Mouse (Mus musculus): ENCODE data around the gene Tmem190. TPM values are rescaled to one million over a fixed set of nuclear protein-coding genes. Genes with fewer than 3 reads are reported as not detected.
A peak's percentile ranks its signal among the peaks of the same experiment; 100 is the strongest.
"Not testable (repeated sequence)": the region's sequence is repeated elsewhere in the genome, so short reads cannot be mapped to it uniquely, and the experiment has no call there.

The Tmem190 gene
- polyA plus RNA-seq, 1 experiment, result not detected

- H3K27ac ChIP-seq (replicated peaks; ENCODE audit: low read depth, low read length), result no peak within 1 kb of the TSS
Measured at GRCm38 (mm10) chr7:4789436-4789935, 6.7 kb downstream of the Tmem190 start, which contains the start of gene Tmem238. Gene Tmem238, minus strand, starts transcription at chr7:4789656.

GRCm38 (mm10) chr7:4792278-4793212, 9.8 kb downstream of the Tmem190 start, which contains the start of gene Rpl28:
Gene Rpl28, plus strand, starts transcription at chr7:4792874.
- H3K4me1 ChIP-seq (ENCODE audit: control insufficient read depth, insufficient read depth, insufficient read length, low read length), result no peaks in the 10 kb centered on the region
- H3K27ac ChIP-seq (replicated peaks; ENCODE audit: low read depth, low read length), result peak within 1 kb of the TSS; percentile 89
- H3K4me3 ChIP-seq (ENCODE audit: insufficient read depth, low read depth, low read length), result peak within 1 kb of the TSS; percentile 75

More at GRCm38 (mm10) chr7:4789436-4789935, 6.7 kb downstream of the Tmem190 start, which contains the start of gene Tmem238:
- no peaks in the 10 kb centered on the region for H3K4me1 ChIP-seq (ENCODE audit: control insufficient read depth, insufficient read depth, insufficient read length, low read length)
- peak within 1 kb of the TSS; percentile 82 for H3K4me3 ChIP-seq (ENCODE audit: insufficient read depth, low read depth, low read length)

DNA sequence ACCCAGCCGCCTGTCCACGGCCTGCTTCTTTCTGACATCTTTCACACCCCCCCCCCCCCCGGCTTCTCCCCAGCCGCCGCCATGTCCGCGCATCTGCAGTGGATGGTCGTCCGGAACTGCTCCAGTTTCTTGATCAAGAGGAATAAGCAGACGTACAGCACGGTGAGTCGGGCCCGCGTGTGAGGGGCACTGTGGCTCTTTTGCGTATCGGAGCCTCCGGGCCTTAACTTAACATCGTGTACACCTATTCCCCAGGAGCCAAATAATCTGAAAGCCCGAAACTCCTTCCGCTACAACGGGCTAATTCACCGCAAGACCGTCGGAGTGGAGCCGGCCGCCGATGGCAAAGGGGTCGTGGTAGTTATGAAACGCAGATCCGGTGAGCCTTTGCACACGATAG, 10.5 kb downstream of the Tmem190 start:
- Histone ChIP-seq H3K27ac (replicated peaks; ENCODE audit: low read depth, low read length) (peak overlapping the region; percentile 86), H3K4me3 (ENCODE audit: insufficient read depth, low read depth, low read length) (peak overlapping the region; percentile 75)
- not testable (repeated sequence) for H3K4me1 ChIP-seq (ENCODE audit: control insufficient read depth, insufficient read depth, insufficient read length, low read length)

DNA sequence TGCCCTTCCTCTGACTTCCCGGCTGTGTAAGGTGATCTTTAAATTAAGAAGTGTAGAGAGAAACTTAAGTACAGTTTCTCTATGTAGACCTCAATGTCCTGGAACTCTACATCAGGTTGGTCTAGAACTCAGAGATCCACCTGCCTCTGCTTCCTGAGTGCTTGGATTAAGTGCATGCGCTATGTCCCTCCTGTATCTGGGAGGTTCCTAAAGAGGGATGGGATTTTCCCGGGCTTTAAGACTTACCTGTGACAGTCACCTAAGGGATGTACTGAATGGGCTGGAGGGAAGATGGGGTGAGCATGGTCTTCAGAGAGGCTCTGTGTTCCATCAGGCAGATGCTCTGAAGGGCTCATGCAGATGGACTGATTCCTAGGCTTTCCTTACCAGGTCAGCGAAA, 10.9 kb downstream of the Tmem190 start:
- H3K27ac ChIP-seq (replicated peaks; ENCODE audit: low read depth, low read length), result no peak overlapping the region
- no peaks in the 10 kb centered on the region for H3K4me1 ChIP-seq (ENCODE audit: control insufficient read depth, insufficient read depth, insufficient read length, low read length)
- peak overlapping the region; percentile 75 for H3K4me3 ChIP-seq (ENCODE audit: insufficient read depth, low read depth, low read length)

- Histone ChIP-seq H3K4me3 (ENCODE audit: insufficient read depth, low read depth, low read length) (0 out of 2 replicates have a peak overlapping the region, but pooled peaks have one; percentile 11), H3K4me1 (ENCODE audit: control insufficient read depth, insufficient read depth, insufficient read length, low read length) (no peaks in the 10 kb centered on the region), H3K27ac (replicated peaks; ENCODE audit: low read depth, low read length) (no peak overlapping the region)
Measured at GRCm38 (mm10) chr7:4794631-4795168, 12.0 kb downstream of the Tmem190 start.

GRCm38 (mm10) chr7:4795767-4796433, 13.2 kb downstream of the Tmem190 start:
- Histone ChIP-seq H3K4me1 (ENCODE audit: control insufficient read depth, insufficient read depth, insufficient read length, low read length) (no peaks in the 10 kb centered on the region), H3K4me3 (ENCODE audit: insufficient read depth, low read depth, low read length) (no peak overlapping the region), H3K27ac (replicated peaks; ENCODE audit: low read depth, low read length) (no peak overlapping the region)

DNA sequence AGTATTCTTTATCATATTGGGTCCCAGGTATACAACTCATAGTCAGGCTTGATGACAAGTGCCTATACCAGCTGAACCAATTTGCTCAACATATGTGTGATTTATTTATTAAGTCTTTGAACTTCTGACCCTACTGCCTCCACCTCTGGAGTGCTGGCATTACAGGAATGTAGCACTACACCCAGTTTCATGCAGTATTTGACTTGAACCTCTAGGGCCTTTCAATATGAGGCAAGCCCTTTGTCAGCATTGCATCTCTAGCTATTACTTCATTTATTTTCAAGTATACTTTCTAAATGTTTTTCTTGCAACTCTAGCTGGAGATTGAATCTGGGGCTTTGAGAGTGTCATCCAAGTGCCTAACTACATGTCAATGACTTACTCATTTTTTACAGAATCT, 19.5 kb downstream of the Tmem190 start:
- H3K4me3 ChIP-seq (ENCODE audit: insufficient read depth, low read depth, low read length), result no peak overlapping the region
- H3K27ac ChIP-seq (replicated peaks; ENCODE audit: low read depth, low read length), result no peak overlapping the region
- no peaks in the 10 kb centered on the region; the same call in 1 of the 2 replicates for H3K4me1 ChIP-seq (ENCODE audit: control insufficient read depth, insufficient read depth, insufficient read length, low read length)

- Histone ChIP-seq H3K27ac (replicated peaks; ENCODE audit: low read depth, low read length) (no peak overlapping the region), H3K4me3 (ENCODE audit: insufficient read depth, low read depth, low read length) (no peak overlapping the region), H3K4me1 (ENCODE audit: control insufficient read depth, insufficient read depth, insufficient read length, low read length) (peaks cover 3% of the 10 kb centered on the region; the same call in 1 of the 2 replicates)
Measured at GRCm38 (mm10) chr7:4806716-4807115, 24.0 kb downstream of the Tmem190 start.

DNA sequence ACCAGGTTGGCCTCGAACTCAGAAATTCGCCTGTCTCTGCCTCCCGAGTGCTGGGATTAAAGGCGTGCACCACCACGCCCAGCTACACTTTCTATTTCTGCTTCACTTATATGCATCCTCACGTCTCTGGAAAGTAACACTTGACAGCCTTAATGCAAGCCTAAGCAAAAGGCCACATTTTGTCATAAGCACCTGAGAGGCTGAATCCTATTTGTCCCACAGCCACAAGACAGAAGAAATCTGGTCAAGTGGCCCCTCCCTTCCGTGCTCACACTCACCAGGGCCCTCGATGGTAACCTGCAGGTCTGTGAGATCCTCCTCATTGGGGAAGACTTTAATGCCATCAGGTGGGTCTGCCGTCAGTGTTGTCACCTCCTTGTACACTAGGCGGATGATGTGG, 28.4 kb downstream of the Tmem190 start:
- H3K4me1 ChIP-seq (ENCODE audit: control insufficient read depth, insufficient read depth, insufficient read length, low read length); H3K27ac ChIP-seq (replicated peaks; ENCODE audit: low read depth, low read length): not testable (repeated sequence)
- peak overlapping the region; percentile 76 for H3K4me3 ChIP-seq (ENCODE audit: insufficient read depth, low read depth, low read length)

DNA sequence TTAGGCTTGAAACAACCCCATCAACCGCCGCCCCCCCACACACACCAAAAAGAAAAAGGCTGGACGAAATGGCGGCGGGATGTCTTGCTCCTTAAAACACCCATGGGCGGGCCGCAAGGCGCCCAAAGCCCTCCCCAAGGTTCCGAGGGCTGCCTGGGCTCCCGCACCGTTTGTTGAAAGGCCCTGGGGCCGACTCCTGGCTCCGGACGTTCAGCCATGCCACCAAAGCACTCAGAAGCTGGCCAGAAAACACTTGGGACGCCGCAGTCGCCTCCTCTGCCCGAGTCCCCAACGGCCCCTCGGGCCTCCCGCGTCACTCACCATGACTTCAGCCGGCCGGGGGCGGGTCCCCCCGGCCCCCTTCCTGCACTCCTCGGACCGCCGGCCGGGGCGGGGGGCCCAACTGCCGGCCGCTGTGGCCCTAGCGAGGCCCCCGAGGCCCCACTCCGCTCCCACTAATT, 29.1 kb downstream of the Tmem190 start:
- H3K27ac ChIP-seq (replicated peaks; ENCODE audit: low read depth, low read length), result peak overlapping the region; percentile 60
- H3K4me1 ChIP-seq (ENCODE audit: control insufficient read depth, insufficient read depth, insufficient read length, low read length), result 0 out of 2 replicates have a peak, but pooled peaks cover 3% of the 10 kb centered on the region
- peak overlapping the region; percentile 76 for H3K4me3 ChIP-seq (ENCODE audit: insufficient read depth, low read depth, low read length)

DNA sequence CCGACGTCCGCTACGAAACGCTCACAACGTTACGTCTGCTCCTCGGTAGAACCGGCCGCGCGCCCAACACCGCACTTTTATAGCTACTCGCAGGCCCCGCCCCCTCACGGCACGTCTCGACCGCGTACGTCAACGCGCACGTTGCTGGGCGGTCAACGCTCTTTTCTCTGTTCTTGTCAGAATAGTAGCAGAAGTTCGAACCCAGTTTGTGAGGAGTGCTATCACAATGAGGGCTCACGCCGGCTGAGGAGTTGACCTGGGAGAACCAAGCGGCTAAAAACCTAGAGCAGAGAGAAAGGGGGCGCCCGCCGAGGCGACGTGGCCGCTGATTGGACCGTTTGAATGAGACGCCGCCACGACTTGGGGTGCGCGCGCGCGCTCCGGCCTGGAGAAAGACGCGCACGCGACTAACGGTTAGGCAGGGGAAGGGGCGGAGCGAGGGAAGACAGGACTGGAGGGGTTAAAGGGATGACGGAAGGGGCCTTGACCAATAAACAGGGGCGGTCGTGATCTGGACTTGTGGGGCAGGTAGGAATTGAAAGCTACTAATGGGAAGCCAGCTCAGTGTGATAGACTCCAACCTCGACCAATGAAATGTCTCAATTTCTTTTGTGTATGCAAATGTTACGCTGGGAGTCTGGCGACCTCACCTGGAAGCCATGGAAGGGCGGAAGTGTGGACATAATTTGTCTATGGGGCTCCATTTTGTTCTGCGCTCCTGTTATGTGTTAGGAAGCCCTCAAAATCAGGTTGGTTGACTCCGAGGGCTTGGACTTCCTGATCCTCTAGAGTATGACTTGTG, 29.8 kb downstream of the Tmem190 start, which contains the start of gene Ube2s:
Ube2s (minus strand) TSS at position 288 of the 802 bp plus-strand sequence.
- H3K4me1 ChIP-seq (ENCODE audit: control insufficient read depth, insufficient read depth, insufficient read length, low read length), result 0 out of 2 replicates have a peak, but pooled peaks cover 3% of the 10 kb centered on the region
- peak within 1 kb of the TSS; percentile 76 for H3K4me3 ChIP-seq (ENCODE audit: insufficient read depth, low read depth, low read length)
- H3K27ac ChIP-seq (replicated peaks; ENCODE audit: low read depth, low read length), result peak within 1 kb of the TSS; percentile 96

DNA sequence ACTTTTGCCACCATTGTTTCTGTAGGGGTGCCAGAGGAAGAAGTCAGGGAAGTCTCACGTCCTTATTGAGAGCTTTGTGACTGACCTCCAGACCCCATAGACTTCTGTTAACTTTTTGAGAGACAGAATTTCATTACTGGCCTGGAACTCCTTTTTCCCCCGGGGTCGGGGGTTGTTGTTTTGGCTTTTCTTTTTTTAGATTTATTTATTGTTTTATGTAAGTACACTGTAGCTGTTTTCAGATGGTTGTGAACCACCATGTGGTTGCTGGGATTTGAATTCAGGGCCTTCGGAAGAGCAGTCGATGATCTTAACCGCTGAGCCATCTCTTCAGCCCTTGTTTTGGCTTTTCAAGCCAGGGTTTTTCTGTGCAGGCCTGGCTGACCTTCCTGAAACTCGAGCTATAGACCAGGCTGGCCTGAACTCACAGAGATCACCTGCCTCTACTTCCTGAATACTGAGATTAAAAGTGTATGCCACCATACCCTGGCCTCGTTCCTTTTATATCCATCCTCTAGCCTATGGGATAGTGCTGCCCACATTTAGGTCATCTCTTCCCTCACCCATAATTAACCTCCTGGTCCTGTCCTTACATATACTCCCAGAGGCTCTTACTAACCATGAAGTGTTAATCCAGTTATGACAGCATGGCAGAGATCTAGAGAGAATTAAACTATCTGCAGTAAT, 30.5 kb downstream of the Tmem190 start:
- Histone ChIP-seq H3K4me1 (ENCODE audit: control insufficient read depth, insufficient read depth, insufficient read length, low read length) (0 out of 2 replicates have a peak, but pooled peaks cover 3% of the 10 kb centered on the region), H3K4me3 (ENCODE audit: insufficient read depth, low read depth, low read length) (peak overlapping the region; percentile 74), H3K27ac (replicated peaks; ENCODE audit: low read depth, low read length) (peak overlapping the region; percentile 95)

- Histone ChIP-seq H3K27ac (replicated peaks; ENCODE audit: low read depth, low read length) (no peak overlapping the region), H3K4me3 (ENCODE audit: insufficient read depth, low read depth, low read length) (no peak overlapping the region), H3K4me1 (ENCODE audit: control insufficient read depth, insufficient read depth, insufficient read length, low read length) (no peaks in the 10 kb centered on the region)
Measured at GRCm38 (mm10) chr7:4816559-4816958, 33.8 kb downstream of the Tmem190 start.

- H3K27ac ChIP-seq (replicated peaks; ENCODE audit: low read depth, low read length); H3K4me1 ChIP-seq (ENCODE audit: control insufficient read depth, insufficient read depth, insufficient read length, low read length); H3K4me3 ChIP-seq (ENCODE audit: insufficient read depth, low read depth, low read length): not testable (repeated sequence)
Measured at GRCm38 (mm10) chr7:4820925-4821324, 38.2 kb downstream of the Tmem190 start.

All from brown adipose tissue, adult 24 weeks (tissue).